Mouse (Mus musculus): ENCODE results near the gene Adamts13. TPM values are rescaled to one million over a fixed set of nuclear protein-coding genes. Genes with fewer than 3 reads are reported as not detected.

The Adamts13 gene
- polyA plus RNA-seq, 1 experiment: not detected

GRCm38 (mm10) chr2:26943253-26943652 lies 30.0 kb upstream of the Adamts13 start:
- TF ChIP-seq POLR2A (IDR thresholded peaks at IDR 0.05; ENCODE audit: insufficient read depth, low read depth, low read length) (no peak), CTCF (IDR thresholded peaks at IDR 0.05; ENCODE audit: insufficient read depth, low read depth, low read length) (no peak)
- 84% methylated on average over 3 of the region's 3 CpGs for WGBS
- no peaks in the 10 kb centered on the region for H3K4me1 ChIP-seq (ENCODE audit: control insufficient read depth, insufficient read depth, low read length)

GRCm38 (mm10) chr2:26950411-26950810 lies 22.8 kb upstream of the Adamts13 start:
- TF ChIP-seq CTCF (IDR thresholded peaks at IDR 0.05; ENCODE audit: insufficient read depth, low read depth, low read length) (no peak), POLR2A (IDR thresholded peaks at IDR 0.05; ENCODE audit: insufficient read depth, low read depth, low read length) (no peak)
- Histone ChIP-seq H3K4me3 (ENCODE audit: insufficient read depth, low read depth, low read length) (no peak overlapping the region), H3K27ac (ENCODE audit: insufficient read depth, low read depth, low read length) (no peak overlapping the region), H3K4me1 (ENCODE audit: control insufficient read depth, insufficient read depth, low read length) (no peaks in the 10 kb centered on the region)
- WGBS: 84% methylated on average over 2 of the region's 2 CpGs

More at GRCm38 (mm10) chr2:26943253-26943652, 30.0 kb upstream of the Adamts13 start:
- no peak overlapping the region for H3K4me3 ChIP-seq (ENCODE audit: insufficient read depth, low read depth, low read length)
- no peak overlapping the region for H3K27ac ChIP-seq (ENCODE audit: insufficient read depth, low read depth, low read length)

GRCm38 (mm10) chr2:26951346-26951905 lies 21.8 kb upstream of the Adamts13 start:
- WGBS: 89% methylated on average over 8 of the region's 8 CpGs
- Histone ChIP-seq H3K4me1 (ENCODE audit: control insufficient read depth, insufficient read depth, low read length) (no peaks in the 10 kb centered on the region), H3K27ac (ENCODE audit: insufficient read depth, low read depth, low read length) (no peak overlapping the region), H3K4me3 (ENCODE audit: insufficient read depth, low read depth, low read length) (no peak overlapping the region)
- TF ChIP-seq POLR2A (IDR thresholded peaks at IDR 0.05; ENCODE audit: insufficient read depth, low read depth, low read length): no peak
- TF ChIP-seq CTCF (IDR thresholded peaks at IDR 0.05; ENCODE audit: insufficient read depth, low read depth, low read length): no peak

GRCm38 (mm10) chr2:26952193-26952592 lies 21.0 kb upstream of the Adamts13 start:
- Histone ChIP-seq H3K4me1 (ENCODE audit: control insufficient read depth, insufficient read depth, low read length) (no peaks in the 10 kb centered on the region), H3K4me3 (ENCODE audit: insufficient read depth, low read depth, low read length) (no peak overlapping the region), H3K27ac (ENCODE audit: insufficient read depth, low read depth, low read length) (no peak overlapping the region)
- TF ChIP-seq CTCF (IDR thresholded peaks at IDR 0.05; ENCODE audit: insufficient read depth, low read depth, low read length): no peak
- TF ChIP-seq POLR2A (IDR thresholded peaks at IDR 0.05; ENCODE audit: insufficient read depth, low read depth, low read length): no peak
- WGBS: 97% methylated on average over 4 of the region's 4 CpGs

GRCm38 (mm10) chr2:26952866-26953265 lies 20.4 kb upstream of the Adamts13 start:
- Histone ChIP-seq H3K4me1 (ENCODE audit: control insufficient read depth, insufficient read depth, low read length) (no peaks in the 10 kb centered on the region), H3K4me3 (ENCODE audit: insufficient read depth, low read depth, low read length) (no peak overlapping the region), H3K27ac (ENCODE audit: insufficient read depth, low read depth, low read length) (no peak overlapping the region)
- 93% methylated on average over 8 of the region's 8 CpGs for WGBS
- TF ChIP-seq POLR2A (IDR thresholded peaks at IDR 0.05; ENCODE audit: insufficient read depth, low read depth, low read length) (no peak), CTCF (IDR thresholded peaks at IDR 0.05; ENCODE audit: insufficient read depth, low read depth, low read length) (no peak)

- TF ChIP-seq CTCF (IDR thresholded peaks at IDR 0.05; ENCODE audit: insufficient read depth, low read depth, low read length) (no peak), POLR2A (IDR thresholded peaks at IDR 0.05; ENCODE audit: insufficient read depth, low read depth, low read length) (no peak)
- 79% methylated on average over 2 of the region's 2 CpGs for WGBS
- H3K4me3 ChIP-seq (ENCODE audit: insufficient read depth, low read depth, low read length): no peak overlapping the region
- no peak overlapping the region for H3K27ac ChIP-seq (ENCODE audit: insufficient read depth, low read depth, low read length)
- H3K4me1 ChIP-seq (ENCODE audit: control insufficient read depth, insufficient read depth, low read length): no peaks in the 10 kb centered on the region
These were observed 18.4 kb upstream of the Adamts13 start for GRCm38 (mm10) chr2:26954735-26955395.

GRCm38 (mm10) chr2:26956811-26957487 lies 16.3 kb upstream of the Adamts13 start:
- no peak overlapping the region for H3K27ac ChIP-seq (ENCODE audit: insufficient read depth, low read depth, low read length)
- TF ChIP-seq CTCF (IDR thresholded peaks at IDR 0.05; ENCODE audit: insufficient read depth, low read depth, low read length) (no peak), POLR2A (IDR thresholded peaks at IDR 0.05; ENCODE audit: insufficient read depth, low read depth, low read length) (no peak)
- no peak overlapping the region for H3K4me3 ChIP-seq (ENCODE audit: insufficient read depth, low read depth, low read length)
- H3K4me1 ChIP-seq (ENCODE audit: control insufficient read depth, insufficient read depth, low read length): 0 out of 2 replicates have a peak, but pooled peaks cover 4% of the 10 kb centered on the region
- WGBS: 95% methylated on average over 12 of the region's 12 CpGs

GRCm38 (mm10) chr2:26957488-26957859 lies 15.7 kb upstream of the Adamts13 start:
- H3K4me3 ChIP-seq (ENCODE audit: insufficient read depth, low read depth, low read length): no peak overlapping the region
- 0 out of 2 replicates have a peak, but pooled peaks cover 4% of the 10 kb centered on the region for H3K4me1 ChIP-seq (ENCODE audit: control insufficient read depth, insufficient read depth, low read length)
- TF ChIP-seq POLR2A (IDR thresholded peaks at IDR 0.05; ENCODE audit: insufficient read depth, low read depth, low read length) (no peak), CTCF (IDR thresholded peaks at IDR 0.05; ENCODE audit: insufficient read depth, low read depth, low read length) (no peak)
- WGBS: 85% methylated on average over 2 of the region's 2 CpGs
- no peak overlapping the region for H3K27ac ChIP-seq (ENCODE audit: insufficient read depth, low read depth, low read length)

GRCm38 (mm10) chr2:26960756-26961155 lies 12.5 kb upstream of the Adamts13 start:
- WGBS: 61% methylated on average over 4 of the region's 4 CpGs
- no peak overlapping the region for H3K4me3 ChIP-seq (ENCODE audit: insufficient read depth, low read depth, low read length)
- peaks cover 10% of the 10 kb centered on the region; the same call in 1 of the 2 replicates for H3K4me1 ChIP-seq (ENCODE audit: control insufficient read depth, insufficient read depth, low read length)
- TF ChIP-seq POLR2A (IDR thresholded peaks at IDR 0.05; ENCODE audit: insufficient read depth, low read depth, low read length) (no peak), CTCF (IDR thresholded peaks at IDR 0.05; ENCODE audit: insufficient read depth, low read depth, low read length) (no peak)
- H3K27ac ChIP-seq (ENCODE audit: insufficient read depth, low read depth, low read length): no peak overlapping the region

Measured in olfactory bulb, adult 2 months (tissue).